Mouse (Mus musculus): ENCODE data around the gene Msmp.

DNA sequence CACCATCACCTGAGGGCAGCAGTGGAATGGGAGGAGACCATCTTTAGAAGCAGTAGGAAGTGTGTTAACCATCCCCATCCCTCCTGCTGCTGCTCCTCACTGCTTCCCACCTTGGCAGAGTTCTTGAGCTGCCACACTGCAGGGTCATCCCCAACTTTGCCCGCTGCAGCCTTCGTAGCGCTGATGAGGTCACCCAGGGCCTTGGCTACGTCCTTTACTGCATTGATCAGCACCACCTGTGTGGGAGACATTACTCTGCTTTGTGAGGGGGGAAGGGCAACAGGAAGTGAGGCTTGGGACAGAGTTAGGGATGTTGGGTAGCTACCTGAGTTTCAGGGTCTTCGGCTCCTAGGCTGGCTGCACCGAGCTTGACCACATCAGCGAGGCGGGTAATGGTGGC, 48.7 kb downstream of the Msmp start:
- TF ChIP-seq HCFC1 (IDR thresholded peaks at IDR 0.05; ENCODE audit: borderline replicate concordance, insufficient read depth, low read length) (no peak), ZNF384 (IDR thresholded peaks at IDR 0.05; ENCODE audit: low read depth, low read length) (no peak)

All from ES-E14 (cell line).